Mouse (Mus musculus): ENCODE data around the gene Ephb1. TPM values are rescaled to one million over a fixed set of nuclear protein-coding genes. Genes with fewer than 3 reads are reported as not detected.

Gene Ephb1
- 2.3 and 3.1 TPM in 2 replicates for polyA plus RNA-seq (2016; fragmentation: Nextera tagmentation; extraction: Ambion mirVana)

- Histone ChIP-seq H3K4me2 (peak within 1 kb of the TSS; percentile 100), H3K9ac (replicated peaks) (peak within 1 kb of the TSS; percentile 73), H3K27me3 (peaks cover 88% of the 10 kb centered on the region), H3K9me3 (no peaks in the 10 kb centered on the region), H3K27ac (no peak within 1 kb of the TSS), H3K36me3 (no peaks in the 10 kb centered on the region), H3K4me3 (replicated peaks) (peak within 1 kb of the TSS; percentile 60), H3K4me1 (replicated peaks) (peaks cover 25% of the 10 kb centered on the region)
- ATAC-seq (ENCODE audit: insufficient number of reproducible peaks, insufficient read depth, low FRiP score, low TSS enrichment, low read depth), result peak; percentile 97
- WGBS, result 1% methylated on average over 22 of the region's 22 CpGs
Measured at GRCm38 (mm10) chr9:102354561-102354973, at the start of gene Ephb1. TSS of gene Ephb1 (minus strand) at chr9:102354693.

- Histone ChIP-seq H3K9me3 (no peaks in the 10 kb centered on the region), H3K36me3 (no peaks in the 10 kb centered on the region), H3K4me3 (replicated peaks) (no peak overlapping the region), H3K27me3 (peaks cover 53% of the 10 kb centered on the region), H3K9ac (replicated peaks) (no peak overlapping the region), H3K27ac (no peak overlapping the region), H3K4me2 (no peak overlapping the region; the same call in 1 of the 2 replicates), H3K4me1 (replicated peaks) (no peaks in the 10 kb centered on the region)
- ATAC-seq (ENCODE audit: insufficient number of reproducible peaks, insufficient read depth, low FRiP score, low TSS enrichment, low read depth), result peak; percentile 53; the same call in 1 of the 2 replicates
- 28% methylated on average over 18 of the region's 18 CpGs for WGBS
Measured at GRCm38 (mm10) chr9:102403086-102404021, 48.9 kb upstream of the Ephb1 start.

DNA sequence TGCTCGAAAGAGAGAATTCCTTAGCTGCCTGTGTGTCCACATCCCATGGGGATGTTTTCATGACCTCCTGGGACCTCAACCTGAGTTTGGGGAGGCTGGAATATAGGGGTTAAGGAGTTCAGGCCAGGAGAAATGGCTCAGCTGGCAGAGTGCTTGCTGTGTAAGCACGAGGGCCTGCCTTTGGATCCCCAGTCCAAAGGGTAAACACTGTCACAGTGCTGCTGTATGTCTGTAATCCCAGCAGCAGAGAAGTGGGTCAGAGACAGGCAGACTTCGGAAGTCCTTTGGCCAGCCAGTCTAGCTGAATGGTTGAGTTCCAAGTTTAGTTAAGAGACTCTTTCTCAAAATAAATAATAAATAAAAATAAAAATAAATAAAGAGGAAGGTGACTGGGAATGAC lies 48.2 kb upstream of the Ephb1 start:
- Histone ChIP-seq H3K9me3 (peaks cover under 1% of the 10 kb centered on the region; the same call in 1 of the 2 replicates), H3K27me3 (peaks cover 53% of the 10 kb centered on the region), H3K4me1 (replicated peaks) (no peaks in the 10 kb centered on the region), H3K27ac (no peak overlapping the region), H3K9ac (replicated peaks) (no peak overlapping the region), H3K36me3 (no peaks in the 10 kb centered on the region), H3K4me3 (replicated peaks) (no peak overlapping the region), H3K4me2 (no peak overlapping the region)
- no peak for ATAC-seq (ENCODE audit: insufficient number of reproducible peaks, insufficient read depth, low FRiP score, low TSS enrichment, low read depth)
- 57% methylated on average over 3 of the region's 3 CpGs for WGBS

DNA sequence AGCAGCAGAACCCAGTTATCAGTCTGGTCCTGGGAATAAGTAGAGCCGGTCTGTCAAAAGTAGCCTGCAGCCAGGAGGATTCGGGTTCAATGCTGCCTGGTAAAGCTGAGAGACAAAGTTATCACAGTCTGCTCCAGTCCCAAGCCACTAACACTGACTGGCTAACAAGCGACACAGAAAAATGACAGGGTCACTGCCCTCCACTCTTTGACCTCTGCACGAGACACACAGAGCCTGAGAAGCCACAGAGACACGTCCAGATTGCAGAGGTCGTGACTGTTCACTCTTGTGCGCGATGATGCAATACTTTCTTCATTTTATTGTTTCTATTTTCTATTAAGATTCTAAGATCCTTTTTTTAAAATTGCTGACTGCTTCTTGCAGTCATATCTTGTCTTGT lies 33.8 kb upstream of the Ephb1 start:
- no peaks in the 10 kb centered on the region for H3K36me3 ChIP-seq
- no peak overlapping the region for H3K9ac ChIP-seq (replicated peaks)
- WGBS, result 58% methylated on average over 8 of the region's 8 CpGs
- no peak overlapping the region for H3K27ac ChIP-seq
- H3K4me1 ChIP-seq (replicated peaks), result no peaks in the 10 kb centered on the region; the same call in 1 of the 2 replicates
- H3K27me3 ChIP-seq, result no peaks in the 10 kb centered on the region
- no peak overlapping the region for H3K4me2 ChIP-seq
- H3K4me3 ChIP-seq (replicated peaks), result no peak overlapping the region
- ATAC-seq (ENCODE audit: insufficient number of reproducible peaks, insufficient read depth, low FRiP score, low TSS enrichment, low read depth), result no peak
- 0 out of 2 replicates have a peak, but pooled peaks cover 5% of the 10 kb centered on the region for H3K9me3 ChIP-seq

- H3K36me3 ChIP-seq, result no peaks in the 10 kb centered on the region
- no peak overlapping the region for H3K27ac ChIP-seq
- 90% methylated on average over 9 of the region's 9 CpGs for WGBS
- no peaks in the 10 kb centered on the region; the same call in 1 of the 2 replicates for H3K27me3 ChIP-seq
- no peak overlapping the region for H3K9ac ChIP-seq (replicated peaks)
- 0 out of 2 replicates have a peak, but pooled peaks cover 5% of the 10 kb centered on the region for H3K9me3 ChIP-seq
- no peaks in the 10 kb centered on the region; the same call in 1 of the 2 replicates for H3K4me1 ChIP-seq (replicated peaks)
- no peak overlapping the region for H3K4me3 ChIP-seq (replicated peaks)
- no peak for ATAC-seq (ENCODE audit: insufficient number of reproducible peaks, insufficient read depth, low FRiP score, low TSS enrichment, low read depth)
- no peak overlapping the region for H3K4me2 ChIP-seq
Measured at GRCm38 (mm10) chr9:102386816-102387215, 32.3 kb upstream of the Ephb1 start.

DNA sequence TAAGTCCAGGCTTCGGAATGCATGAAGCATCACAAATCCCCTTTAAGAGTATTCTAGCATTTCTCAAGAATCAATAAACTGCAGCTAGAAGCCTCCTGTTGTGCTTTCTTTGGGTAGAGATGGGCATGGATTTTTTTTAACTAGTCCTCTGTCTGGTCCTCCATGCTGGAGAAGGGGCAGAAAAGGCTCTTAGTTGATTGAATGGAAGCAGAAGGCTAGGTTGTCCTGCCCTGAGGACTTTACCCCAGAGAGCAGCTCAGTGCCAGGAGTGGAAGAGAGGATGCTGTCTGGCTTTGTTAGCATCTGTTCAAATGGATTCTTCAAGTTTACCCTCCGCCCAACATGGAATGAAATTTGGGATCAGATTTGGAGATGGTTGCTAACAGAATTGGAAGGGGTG lies 25.7 kb upstream of the Ephb1 start:
- Histone ChIP-seq H3K36me3 (no peaks in the 10 kb centered on the region), H3K27me3 (no peaks in the 10 kb centered on the region; the same call in none of the 2 replicates), H3K4me1 (replicated peaks) (no peaks in the 10 kb centered on the region; the same call in 1 of the 2 replicates), H3K27ac (no peak overlapping the region), H3K9ac (replicated peaks) (no peak overlapping the region), H3K4me2 (no peak overlapping the region), H3K9me3 (no peaks in the 10 kb centered on the region), H3K4me3 (replicated peaks) (no peak overlapping the region)
- 92% methylated on average over 2 of the region's 2 CpGs for WGBS
- ATAC-seq (ENCODE audit: insufficient number of reproducible peaks, insufficient read depth, low FRiP score, low TSS enrichment, low read depth), result no peak

DNA sequence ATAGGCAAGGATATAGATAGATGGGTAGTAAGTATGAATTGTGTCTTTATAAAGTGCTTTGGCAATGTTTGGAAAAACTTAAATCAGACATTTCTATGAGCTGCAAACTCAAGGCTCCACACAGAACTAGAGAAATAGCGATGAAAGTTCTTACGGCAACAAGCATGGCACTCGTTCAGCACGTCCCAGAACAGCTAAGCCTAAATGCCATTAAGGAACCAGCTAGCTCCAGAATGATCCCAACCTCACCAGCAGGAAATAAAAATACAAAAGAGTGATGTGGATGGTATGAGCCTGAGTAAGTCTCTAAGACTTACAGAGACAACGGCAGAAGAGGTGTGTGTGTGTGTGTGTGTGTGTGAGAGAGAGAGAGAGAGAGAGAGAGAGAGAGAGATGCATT lies 20.2 kb upstream of the Ephb1 start:
- H3K4me2 ChIP-seq, result no peak overlapping the region
- H3K9me3 ChIP-seq, result no peaks in the 10 kb centered on the region
- no peak overlapping the region for H3K27ac ChIP-seq
- 89% methylated on average over 5 of the region's 5 CpGs for whole genome bisulfite sequencing
- no peaks in the 10 kb centered on the region for H3K36me3 ChIP-seq
- no peak overlapping the region for H3K4me3 ChIP-seq (replicated peaks)
- H3K27me3 ChIP-seq, result no peaks in the 10 kb centered on the region
- ATAC-seq (ENCODE audit: insufficient number of reproducible peaks, insufficient read depth, low FRiP score, low TSS enrichment, low read depth), result no peak
- peaks cover 4% of the 10 kb centered on the region; the same call in 1 of the 2 replicates for H3K4me1 ChIP-seq (replicated peaks)
- no peak overlapping the region for H3K9ac ChIP-seq (replicated peaks)

DNA sequence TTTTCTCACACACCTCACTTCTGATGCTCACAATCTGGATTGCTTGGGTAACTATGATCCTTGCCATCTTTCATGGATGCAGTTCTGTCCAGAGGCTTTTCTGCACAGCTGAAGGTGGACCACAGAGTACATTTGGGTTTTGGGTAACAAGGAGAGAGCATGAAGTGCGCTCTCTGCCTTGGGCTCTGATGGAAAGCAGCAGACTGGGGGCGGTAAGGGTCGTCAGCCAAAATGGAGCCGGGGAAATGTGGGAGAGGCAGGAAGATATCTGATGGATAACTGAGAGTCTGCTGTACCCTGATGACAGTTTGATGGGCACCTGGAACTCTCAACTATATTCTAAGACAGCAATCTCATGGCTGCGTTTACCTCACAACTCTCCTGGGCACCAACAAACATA lies 19.4 kb upstream of the Ephb1 start:
- ATAC-seq (ENCODE audit: insufficient number of reproducible peaks, insufficient read depth, low FRiP score, low TSS enrichment, low read depth), result no peak
- no peak overlapping the region for H3K4me2 ChIP-seq
- WGBS, result 76% methylated on average over 5 of the region's 5 CpGs

DNA sequence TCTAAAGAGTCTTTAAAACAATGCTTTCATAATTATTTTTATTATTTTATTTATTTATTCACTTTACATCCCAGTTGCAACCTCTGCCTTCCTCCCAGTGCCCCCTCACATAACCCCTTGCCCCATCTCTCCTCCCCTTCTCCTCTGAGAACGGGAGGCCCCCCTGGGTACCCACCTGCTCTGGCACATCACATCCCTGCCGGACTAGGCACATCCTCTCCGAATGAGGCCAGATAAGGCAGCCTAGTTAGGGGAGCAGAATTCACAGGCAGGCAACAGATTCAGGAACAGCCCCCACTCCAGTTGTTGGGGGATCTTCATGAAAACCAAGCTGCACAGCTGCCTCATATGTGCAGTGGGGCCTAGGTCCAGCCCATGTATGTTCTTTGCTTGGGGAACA lies 17.4 kb upstream of the Ephb1 start:
- Histone ChIP-seq H3K36me3 (no peaks in the 10 kb centered on the region), H3K9ac (replicated peaks) (no peak overlapping the region), H3K27ac (no peak overlapping the region), H3K9me3 (0 out of 2 replicates have a peak, but pooled peaks cover 3% of the 10 kb centered on the region), H3K4me2 (no peak overlapping the region), H3K27me3 (no peaks in the 10 kb centered on the region; the same call in 1 of the 2 replicates), H3K4me1 (replicated peaks) (peaks cover 4% of the 10 kb centered on the region; the same call in 1 of the 2 replicates), H3K4me3 (replicated peaks) (no peak overlapping the region)
- 78% methylated on average over 3 of the region's 3 CpGs for WGBS
- no peak for ATAC-seq (ENCODE audit: insufficient number of reproducible peaks, insufficient read depth, low FRiP score, low TSS enrichment, low read depth)

More for the DNA sequence above, 19.4 kb upstream of the Ephb1 start:
- Histone ChIP-seq H3K27me3 (no peaks in the 10 kb centered on the region), H3K9ac (replicated peaks) (no peak overlapping the region), H3K4me1 (replicated peaks) (peaks cover 4% of the 10 kb centered on the region; the same call in 1 of the 2 replicates), H3K36me3 (no peaks in the 10 kb centered on the region), H3K4me3 (replicated peaks) (no peak overlapping the region), H3K9me3 (0 out of 2 replicates have a peak, but pooled peaks cover 3% of the 10 kb centered on the region), H3K27ac (no peak overlapping the region)

DNA sequence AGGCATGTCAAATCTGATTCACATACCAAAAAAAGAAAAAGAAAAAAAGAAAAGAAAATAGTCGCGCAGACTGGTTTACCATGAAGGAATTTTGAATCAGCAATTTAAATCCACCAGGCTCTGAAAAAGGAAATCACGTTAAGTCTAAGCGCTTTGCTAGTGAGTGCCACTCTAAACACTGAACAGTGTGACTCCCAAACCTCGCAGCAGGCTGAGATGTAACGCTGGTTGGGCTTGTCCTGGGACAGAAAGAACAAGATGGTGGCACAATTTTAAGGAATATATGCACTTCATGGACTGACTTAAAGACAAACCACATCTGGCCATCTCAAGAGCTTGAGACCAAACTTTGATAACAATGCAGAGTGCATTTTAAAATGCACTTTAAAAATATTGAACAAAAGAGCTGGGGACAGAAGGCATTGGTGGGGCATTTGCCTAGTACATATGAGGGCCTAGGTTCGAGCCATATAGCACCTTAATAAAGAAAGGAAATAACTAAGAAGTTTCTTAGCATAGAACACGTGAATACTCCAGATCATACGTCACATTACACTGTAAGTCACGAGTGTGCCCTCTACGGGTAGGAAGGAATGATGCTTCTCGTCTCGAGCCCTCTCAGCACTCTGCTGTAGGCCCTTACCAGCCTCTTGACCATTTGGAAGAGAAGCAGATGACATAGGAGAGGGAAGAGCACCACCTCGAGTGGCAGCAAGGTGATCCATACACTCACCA lies 16.7 kb upstream of the Ephb1 start:
- Histone ChIP-seq H3K27me3 (no peaks in the 10 kb centered on the region; the same call in 1 of the 2 replicates), H3K36me3 (no peaks in the 10 kb centered on the region), H3K9ac (replicated peaks) (no peak overlapping the region), H3K4me1 (replicated peaks) (peaks cover 4% of the 10 kb centered on the region; the same call in 1 of the 2 replicates), H3K4me3 (replicated peaks) (no peak overlapping the region), H3K4me2 (no peak overlapping the region), H3K27ac (no peak overlapping the region), H3K9me3 (0 out of 2 replicates have a peak, but pooled peaks cover 3% of the 10 kb centered on the region)
- ATAC-seq (ENCODE audit: insufficient number of reproducible peaks, insufficient read depth, low FRiP score, low TSS enrichment, low read depth), result no peak
- 63% methylated on average over 14 of the region's 14 CpGs for WGBS

- no peak overlapping the region for H3K9ac ChIP-seq (replicated peaks)
- H3K4me1 ChIP-seq (replicated peaks), result peaks cover 4% of the 10 kb centered on the region; the same call in 1 of the 2 replicates
- 0 out of 2 replicates have a peak, but pooled peaks cover 3% of the 10 kb centered on the region for H3K9me3 ChIP-seq
- H3K4me2 ChIP-seq, result no peak overlapping the region
- H3K36me3 ChIP-seq, result no peaks in the 10 kb centered on the region
- ATAC-seq (ENCODE audit: insufficient number of reproducible peaks, insufficient read depth, low FRiP score, low TSS enrichment, low read depth), result no peak
- H3K4me3 ChIP-seq (replicated peaks), result no peak overlapping the region
- 69% methylated on average over 8 of the region's 8 CpGs for WGBS
- no peak overlapping the region for H3K27ac ChIP-seq
- no peaks in the 10 kb centered on the region; the same call in 1 of the 2 replicates for H3K27me3 ChIP-seq
Measured at GRCm38 (mm10) chr9:102370141-102370540, 15.6 kb upstream of the Ephb1 start.

Data from limb, embryonic 12.5 days (tissue).